Mouse (Mus musculus): ENCODE data around the gene Maf.
A peak's percentile ranks its signal among the peaks of the same experiment; 100 is the strongest.

Gene Maf

DNA sequence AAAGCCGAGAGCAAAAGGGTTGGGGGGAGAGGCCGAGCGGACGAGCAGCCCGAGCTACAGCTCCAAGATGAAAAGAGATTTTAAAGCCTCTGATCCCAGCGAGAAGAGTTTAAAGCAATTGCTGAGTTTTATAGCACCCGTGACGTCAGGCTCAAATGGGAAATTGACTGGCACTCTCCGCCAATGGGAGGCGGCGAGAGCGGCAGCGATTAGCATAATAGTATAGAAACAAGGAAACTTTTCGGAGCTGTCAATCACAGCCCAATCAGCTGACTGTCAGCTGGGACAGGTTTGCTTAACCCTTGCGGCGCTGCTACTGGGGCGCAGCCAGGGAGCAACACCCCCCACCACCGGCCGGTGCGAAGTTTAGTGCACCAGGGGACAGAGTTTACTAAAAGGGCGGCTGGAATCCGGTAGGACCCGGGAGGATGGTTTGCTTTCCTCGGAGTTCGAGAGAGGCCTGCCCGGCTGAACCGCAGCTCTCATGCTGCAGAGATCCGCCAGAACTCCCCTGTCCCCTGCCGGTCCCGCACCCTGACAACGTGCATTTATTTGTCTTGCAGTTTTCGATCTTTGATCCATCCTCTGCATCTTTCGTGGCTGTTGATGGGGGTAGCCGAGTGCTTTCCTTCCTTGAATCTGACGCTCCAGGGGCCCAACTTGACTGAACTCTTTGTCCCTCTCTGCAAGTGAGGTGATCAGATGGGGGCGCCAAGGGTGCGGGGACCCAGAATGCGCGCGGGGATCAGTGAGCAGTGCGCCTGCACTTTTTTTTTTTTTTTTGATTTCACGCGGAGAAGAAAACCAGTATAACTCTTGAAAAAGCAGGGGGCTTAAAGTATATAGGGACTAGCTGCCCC lies at the start of gene Maf:
Maf (minus strand) TSS at position 64 of the 860 bp plus-strand sequence.
- peak; percentile 78 to 88 for DNase-seq

DNA sequence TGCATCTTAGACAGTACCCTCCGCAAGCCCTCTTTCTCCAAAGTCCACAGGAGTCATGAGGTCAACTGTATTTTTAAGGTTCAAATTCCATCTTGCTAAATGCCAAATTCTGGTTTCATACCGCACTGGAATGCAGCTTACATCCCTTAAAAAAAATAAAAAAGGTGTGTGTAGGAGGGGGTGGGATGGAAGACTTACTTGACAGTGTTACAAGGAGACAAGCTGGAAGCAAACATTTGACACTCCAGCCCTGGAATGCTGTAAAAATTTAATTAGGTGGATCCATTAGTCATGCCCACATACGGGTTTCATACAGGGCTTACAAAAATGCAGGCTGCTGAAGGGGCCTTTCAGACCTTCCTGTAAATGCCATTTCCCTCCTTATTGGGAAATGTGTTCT lies 49.4 kb upstream of the Maf start:
- no peak for DNase-seq

DNA sequence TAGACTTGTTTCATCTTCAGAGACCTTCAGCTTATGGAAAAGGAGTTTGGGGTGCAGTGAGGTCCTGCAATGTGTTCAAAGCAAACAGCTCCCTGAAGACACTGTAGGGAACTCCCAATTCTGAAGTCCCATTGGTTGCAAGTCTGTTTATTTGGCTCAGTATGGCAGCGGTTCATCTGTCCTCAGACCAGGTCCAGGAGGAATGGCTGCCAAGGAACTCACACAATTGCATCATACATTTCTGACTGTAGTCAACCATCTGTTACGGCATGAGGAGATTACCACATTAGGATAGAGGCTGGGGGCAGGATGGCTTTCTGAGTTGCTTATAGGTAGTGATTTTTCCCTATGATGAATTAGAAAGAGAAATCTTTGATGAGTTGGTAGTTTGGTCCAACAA lies 48.4 kb upstream of the Maf start:
- DNase-seq = no peak

DNA sequence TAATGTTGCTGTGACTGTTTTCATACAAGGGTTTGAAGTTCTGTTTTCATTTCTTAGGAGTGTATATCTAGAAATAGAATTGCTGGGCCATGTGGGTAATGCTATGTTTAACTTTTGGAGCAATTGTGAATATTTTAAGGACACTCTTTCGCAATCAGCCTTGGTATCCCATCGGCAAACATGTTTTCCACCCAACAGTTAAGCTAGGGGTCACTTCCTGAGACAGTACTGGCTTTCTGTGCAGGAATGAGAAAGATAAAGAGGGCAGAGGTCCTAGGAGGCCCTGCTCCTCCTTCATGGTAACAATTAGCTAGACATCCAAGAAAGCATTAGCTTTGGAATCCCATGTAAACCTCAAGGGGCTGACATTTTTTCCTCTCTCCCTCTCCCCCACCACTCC lies 47.1 kb upstream of the Maf start:
- DNase-seq = no peak

DNA sequence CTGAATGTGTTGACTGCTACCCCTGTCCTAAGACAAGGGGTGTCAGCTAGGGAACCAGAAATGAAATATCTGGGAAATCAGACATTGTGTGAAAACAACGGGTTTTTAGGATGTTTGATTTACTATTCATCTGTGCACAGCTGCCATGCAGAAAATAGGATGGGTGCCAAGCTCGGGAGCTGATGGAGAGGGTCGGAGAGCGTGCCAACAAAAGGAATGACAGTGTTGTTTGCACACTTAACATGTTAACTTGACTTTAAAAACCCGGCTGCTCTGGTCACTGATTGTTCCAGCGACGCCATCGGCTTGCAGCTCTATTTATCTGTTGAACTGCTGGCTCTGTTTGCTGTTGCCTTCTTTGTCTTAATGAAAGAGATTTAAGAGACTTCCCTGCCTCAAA lies 46.2 kb upstream of the Maf start:
- DNase-seq = no peak

DNA sequence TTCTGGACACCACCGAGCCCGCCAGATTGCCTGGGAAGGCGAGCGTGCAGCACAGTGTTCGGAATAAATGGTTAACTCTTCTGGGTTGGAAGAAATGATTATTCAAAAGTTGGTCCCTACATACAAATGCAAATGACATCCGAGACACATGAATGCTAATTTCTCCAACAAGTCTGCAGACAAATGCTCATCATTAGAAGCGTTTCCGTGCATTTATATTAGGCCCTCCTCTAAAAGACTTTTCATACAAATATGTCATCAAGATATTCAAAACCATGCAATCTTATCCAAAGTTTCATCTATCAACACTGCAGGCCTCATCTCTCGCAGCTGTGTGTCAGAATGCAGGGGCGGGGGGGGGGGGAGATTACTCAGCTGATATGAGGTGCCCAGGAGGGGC lies 39.8 kb upstream of the Maf start:
- DNase-seq = no peak

DNA sequence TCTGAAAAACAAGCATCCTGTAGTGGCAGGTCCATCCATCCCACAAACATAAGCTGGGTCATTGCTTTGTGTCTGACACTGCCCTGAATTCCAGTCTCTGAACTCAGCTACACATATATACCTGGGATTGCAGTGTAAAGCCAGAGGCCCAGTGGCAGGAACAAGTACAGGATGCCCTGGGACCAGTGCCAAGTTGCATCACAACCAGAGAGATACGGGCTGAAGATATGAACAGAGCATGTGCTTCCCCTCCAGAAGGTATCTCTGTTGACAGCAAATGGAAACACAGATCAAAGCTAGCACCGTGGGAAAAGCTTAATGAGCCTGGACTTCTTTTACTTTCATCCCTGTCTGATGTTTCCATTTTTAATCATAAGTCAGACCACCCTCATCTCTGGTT lies 38.1 kb upstream of the Maf start:
- no peak for DNase-seq

DNA sequence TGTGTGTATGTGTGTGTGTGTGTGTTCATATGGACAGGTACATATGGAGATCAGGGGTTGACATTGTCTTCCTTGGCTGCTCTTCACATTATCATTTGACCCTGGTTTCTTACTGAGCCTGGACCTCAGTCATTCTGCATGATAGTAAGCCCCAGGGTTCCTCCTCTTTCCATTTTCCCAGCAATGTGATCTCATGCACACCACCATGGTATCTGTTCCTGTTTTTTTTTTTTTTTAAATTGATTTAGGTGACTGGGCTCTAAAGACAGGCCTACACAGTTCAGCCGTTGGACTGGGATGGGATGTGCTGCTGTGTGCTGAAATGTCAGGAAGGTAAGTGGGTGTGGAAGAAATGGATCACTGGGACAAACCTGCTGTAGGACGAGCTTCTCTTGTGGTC lies 35.8 kb upstream of the Maf start:
- DNase-seq = no peak

DNA sequence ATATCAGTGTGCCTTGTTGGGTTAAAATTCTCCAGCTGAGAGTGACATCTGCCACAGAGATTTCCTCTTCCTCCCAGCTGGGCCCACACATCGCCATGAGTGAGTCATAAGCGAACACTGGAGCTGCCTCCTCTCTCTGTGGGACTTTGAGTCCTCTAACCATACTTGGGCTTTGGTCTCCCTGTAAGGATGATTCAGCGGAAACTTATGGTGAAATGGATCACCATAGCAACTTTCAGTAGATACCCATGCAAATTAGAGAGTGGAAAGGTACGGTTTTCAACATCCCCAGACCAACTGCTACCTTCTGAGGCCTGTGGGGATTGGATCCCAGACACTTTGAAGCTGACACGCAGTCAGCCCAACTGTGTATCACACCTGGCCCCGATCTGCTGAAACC lies 35.1 kb upstream of the Maf start:
- DNase-seq = no peak

DNA sequence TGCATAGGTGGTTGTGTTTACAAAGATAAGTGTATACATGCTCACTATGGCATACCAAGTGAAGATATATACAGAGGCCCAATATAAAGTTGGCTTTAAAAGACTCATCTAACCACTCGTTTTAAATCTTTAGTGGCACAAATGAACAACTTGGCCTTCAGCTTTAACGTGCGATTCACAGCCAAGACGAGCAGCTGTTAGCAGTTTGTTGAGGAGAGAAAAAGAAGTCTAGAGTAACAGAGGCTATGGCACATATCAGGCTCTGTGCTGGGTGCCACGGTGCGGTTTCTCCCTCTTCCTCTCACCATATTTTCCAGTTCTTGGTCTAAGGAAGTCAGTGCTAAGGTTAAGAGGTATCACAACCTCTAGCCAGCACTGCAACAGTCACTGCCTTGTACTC lies 34.4 kb upstream of the Maf start:
- no peak for DNase-seq

DNA sequence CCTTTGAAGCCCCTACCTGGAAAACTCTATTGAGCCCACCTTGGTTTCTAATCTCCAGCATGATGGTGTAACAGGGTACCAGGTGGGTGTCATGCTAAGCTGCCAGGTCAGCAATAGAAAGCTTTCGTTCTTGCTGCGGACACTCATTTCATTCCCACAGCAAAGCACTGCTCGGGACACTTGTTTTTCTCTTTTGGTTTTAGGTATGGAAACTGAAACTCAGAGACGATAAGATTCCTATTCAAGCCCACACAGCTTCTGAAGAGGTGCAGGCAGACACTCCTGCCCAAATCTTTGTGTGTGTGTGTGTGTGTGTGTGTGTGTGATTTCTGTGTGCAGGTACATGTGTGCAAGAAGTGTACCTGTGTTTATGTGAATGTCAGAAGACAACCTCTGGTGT lies 32.2 kb upstream of the Maf start:
- DNase-seq = no peak

DNA sequence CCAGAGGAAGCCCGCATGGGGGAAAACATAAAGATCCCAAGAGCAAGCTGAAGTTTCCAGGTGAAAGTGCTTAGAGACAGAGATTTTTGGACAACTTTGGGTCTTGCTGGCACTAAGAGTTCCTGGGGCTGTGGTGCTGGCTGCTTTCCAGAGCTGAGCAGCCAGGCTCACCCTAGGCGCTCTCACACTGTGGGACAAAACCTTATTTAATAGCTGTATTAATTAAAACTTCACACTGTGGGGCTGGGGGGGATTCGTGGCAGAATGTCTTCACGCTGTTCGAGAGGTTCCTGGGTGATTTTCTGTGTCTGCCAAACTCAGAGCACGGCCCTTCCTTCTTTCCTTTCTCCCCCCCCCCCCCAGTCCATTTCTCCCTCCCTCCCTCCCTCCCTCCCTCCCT lies 24.8 kb upstream of the Maf start:
- no peak for DNase-seq

DNA sequence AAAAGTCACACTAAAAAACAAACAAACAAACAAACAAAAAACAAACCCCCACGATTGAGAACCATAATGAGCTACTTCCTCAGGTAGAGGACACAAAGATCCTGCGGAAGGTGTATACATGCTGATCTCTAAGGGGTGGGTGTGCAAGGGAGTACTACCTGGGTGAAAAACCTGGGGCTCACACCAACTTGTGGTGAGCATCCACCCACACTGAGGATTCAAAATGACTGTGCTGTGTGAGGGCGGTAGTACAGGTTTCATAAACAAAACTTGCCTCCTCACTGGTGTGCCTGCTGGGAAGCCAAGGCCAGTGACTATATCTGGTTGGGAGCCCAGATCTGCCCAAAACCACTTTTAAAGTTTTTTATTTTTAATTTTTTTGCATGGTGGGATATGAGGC lies 19.2 kb upstream of the Maf start:
- DNase-seq = no peak

DNA sequence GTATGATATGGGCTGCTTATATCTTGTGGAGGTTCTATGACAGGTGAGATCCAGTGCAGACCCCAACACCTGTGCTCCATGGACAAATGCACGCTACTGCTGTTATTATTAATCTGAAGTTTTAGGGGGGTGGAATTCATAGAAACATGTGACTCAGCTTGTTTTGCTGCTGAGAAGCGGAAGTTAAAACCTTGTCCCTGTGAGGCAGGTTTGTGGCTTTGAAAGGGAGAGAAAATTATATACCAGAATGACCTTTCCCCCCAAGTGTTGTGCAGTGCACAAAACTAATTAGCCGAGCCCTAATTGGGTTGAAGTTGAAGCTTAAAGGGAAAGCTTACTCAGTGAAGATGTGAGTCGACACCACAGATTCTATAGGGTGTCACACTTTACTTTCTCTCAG lies 18.6 kb upstream of the Maf start:
- DNase-seq = no peak

DNA sequence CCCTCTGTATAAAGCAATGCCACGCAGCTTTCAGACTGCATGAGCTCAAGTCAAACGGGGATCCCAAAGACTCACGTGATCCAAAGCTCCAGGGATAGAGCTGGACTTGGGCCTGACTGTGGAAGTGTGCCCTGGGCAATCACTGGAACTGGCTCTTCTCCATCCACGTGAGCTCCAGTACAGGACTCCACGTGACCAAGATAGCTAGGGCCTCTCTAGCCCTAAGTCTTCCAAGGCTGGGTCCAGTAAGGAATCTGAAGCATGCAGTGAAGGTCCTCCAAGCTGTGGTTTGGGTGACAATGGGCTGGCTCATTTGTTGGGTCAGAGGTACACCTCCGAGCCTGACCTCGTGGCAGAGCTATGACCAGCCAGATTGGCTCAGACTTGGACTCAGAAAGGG lies 11.5 kb upstream of the Maf start:
- no peak for DNase-seq

DNA sequence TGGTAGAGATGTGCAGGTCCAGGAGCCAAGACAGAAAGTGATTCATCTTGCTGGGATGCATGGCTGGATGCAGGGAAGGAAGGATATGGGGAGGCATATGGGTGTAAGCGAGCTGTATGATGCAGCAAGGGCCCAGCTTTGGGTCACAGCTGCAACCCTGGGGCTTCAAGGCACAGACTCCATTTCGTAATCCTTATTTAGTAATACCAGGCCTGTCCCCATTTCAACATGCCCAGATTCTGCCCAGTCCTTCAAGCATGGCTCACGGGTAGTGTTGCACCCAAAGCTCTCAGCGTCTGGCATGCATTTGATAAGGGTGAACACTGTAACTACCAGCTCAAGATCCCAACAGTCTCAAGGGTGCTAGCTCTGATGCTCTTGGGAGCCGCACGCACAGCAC lies 11.0 kb upstream of the Maf start:
- DNase-seq = no peak

DNA sequence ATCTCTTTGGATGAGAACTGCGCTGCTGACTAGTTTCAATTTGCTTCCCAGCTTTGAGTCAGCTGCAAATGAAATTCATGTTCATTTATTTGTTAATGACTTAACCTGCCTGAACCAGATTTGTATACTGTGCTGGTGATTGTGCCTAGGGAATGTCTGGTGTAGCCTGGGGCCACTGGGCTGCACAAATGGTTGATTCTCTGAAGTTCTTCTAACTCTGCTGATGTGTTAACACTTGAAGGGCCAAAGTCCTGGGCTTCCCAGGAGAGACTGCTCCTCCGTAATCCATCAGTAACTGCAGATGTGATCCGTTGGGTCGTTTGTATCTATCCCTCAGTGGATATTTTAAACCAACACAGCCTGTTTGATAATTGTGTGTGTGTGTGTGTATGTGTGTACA lies 7.7 kb upstream of the Maf start:
- DNase-seq = no peak

DNA sequence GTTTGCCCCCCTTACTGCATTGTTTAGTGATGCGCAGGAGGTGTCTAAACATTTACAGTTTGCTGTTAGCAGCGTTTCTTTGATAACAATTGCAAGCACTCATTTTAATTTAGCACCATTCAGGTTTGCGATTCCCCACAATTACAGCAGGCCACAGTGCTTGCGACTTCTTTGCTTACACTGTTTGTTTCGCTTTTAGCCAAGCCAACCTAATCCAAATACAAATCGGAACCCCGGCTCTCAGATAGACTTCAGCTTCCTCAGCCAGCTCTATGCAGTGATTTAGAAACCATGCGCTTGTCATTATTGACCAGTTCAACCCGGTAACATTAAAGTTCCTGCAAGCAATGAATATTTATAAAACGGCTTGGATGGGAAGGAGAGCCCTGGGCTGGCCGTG lies 3.5 kb upstream of the Maf start:
- DNase-seq = no peak

DNA sequence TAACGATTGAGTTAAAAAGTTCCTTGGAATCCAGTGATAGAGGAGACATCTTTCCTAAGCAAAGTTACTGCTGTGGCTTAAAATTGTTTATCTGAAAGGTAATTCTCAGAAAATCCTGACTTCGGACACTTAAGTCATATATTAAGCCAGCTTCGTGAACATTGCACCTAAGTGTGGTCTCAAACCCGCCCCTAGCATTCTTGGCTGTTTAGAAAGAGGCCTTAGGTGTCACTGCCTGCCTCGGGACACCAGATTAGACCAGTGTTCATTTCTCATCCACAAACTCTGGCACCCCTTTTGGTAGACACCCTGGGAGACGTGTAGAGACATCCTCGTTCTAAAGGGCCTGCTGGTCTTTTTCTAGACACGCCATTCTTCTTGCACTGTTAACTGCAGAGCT lies 2.3 kb upstream of the Maf start:
- DNase-seq = no peak

DNA sequence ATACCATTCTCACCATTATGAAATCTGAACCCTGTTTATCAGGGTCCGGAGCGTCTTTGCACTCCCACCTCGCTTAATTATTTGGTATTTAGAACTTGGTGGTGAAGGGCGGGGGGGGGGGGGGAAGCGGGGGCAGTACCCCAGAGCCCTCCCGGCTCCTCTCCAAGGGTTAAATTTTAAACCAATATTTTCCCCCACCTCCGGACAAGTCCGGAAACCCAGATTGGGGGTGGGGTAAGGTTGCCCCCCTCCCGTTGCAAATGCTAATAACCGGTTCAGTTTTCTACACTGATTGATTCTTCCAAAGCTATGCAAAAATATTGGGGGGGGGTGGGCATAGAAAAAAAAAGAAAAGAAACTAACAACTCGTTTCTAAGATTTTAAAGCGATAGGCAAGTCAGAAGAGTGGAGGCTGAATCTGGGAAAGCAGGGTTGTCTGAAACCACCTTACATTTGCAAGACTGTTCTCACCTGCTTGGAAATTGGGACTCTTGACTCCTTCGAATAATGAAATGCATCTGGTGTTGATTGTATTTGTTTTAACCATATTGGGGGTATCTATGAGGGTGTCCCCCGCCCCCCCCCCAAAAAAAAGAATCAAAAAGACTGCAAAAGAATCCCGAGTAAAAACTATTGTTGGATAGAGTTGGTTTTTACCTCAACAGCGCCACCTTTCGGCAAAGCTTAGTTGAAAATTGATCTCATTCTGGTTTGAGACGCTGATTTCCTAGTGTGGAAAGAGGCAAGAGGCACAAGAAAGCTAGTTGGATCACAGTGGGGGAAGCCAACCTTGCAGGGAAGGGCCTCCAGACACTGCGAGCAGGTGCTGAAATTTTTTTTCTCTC lies 1.6 kb upstream of the Maf start:
- peak; percentile 24 to 42 for DNase-seq

DNA sequence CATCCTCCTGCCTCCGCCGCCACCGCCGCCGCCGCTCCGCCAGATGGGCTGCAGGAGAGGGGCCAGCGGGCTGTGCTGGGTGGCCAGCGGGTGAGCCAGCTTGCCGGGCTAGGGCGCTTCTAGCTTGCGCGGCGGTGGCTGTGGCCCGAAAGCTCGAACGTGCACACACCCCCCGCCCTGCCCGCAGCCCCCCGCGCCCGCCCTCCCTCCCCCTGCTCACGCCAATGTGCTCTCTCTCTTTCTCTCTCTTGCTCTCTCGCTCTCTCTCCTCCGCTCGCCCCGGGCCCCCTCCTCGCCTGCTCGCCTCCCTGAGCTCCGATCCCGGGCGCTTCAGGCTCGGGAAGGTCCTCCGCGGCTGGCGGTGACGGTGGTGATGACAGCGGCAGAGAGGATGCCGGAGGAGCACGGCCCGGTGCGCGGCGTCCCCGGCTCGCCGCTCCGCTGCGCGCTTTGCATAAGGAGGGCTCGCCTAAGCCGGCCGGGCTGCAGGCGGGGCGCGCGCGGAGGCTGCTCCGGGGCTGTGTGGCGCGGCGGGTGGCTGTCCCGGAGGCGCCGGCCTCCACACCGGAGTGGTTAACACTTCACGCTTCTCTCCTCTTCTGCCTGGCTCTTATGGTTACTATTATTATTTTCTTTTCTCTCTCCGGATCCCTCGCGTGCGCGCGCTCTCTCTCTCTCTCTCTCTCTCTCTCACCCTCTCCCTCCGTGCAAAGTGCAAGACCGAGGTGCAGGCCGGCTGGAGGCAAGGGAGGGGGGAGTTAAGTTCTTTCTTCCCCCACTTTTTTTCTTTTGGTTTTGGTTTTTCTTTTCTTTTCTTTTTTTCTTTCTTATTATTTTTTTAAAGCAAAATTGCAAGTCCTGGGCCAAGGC lies 498 bp downstream of the Maf start:
- peak; percentile 50 to 54 for DNase-seq

DNA sequence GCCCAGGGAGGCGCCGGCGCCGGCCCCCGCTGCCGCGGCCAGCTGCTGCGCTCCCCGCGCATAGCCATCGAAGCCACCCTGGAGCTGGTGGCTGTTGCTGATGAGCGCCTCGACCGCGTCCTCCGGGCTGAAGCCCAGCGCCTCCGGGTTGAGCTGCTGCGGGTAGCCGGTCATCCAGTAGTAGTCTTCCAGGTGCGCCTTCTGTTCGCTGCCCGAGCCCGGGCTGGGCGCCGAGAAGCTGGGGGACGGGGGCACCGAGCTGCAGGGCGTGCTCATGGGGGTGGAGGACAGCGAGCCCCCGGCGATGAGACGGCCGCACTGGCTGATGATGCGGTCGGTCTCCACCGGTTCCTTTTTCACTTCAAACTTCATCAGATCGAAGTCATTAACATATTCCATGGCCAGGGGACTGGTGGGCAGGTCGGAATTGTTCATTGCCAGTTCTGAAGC lies 1.2 kb downstream of the Maf start:
- DNase-seq = peak; percentile 10 to 21

DNA sequence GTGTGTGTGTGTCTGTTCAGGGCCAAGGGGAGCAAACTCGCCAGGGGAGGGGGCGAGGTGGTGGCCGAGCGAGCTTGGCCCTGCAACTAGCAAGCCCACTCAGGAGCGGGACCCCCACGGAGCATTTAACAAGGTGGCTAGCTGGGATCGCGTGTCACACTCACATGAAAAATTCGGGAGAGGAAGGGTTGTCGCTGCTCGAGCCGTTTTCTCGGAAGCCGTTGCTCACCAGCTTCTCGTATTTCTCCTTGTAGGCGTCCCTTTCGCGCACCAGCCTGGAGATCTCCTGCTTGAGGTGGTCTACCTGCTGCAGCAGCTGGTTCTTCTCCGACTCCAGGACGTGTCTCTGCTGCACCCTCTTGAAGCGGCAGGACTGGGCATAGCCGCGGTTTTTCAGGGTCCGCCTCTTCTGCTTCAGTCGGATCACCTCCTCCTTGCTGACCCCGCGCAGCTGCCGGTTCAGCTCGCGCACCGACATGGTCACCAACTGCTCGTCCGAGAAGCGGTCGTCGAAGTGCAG lies 1.9 kb downstream of the Maf start:
- peak; percentile 8 to 16 for DNase-seq
